In the genomic region with DNA sequence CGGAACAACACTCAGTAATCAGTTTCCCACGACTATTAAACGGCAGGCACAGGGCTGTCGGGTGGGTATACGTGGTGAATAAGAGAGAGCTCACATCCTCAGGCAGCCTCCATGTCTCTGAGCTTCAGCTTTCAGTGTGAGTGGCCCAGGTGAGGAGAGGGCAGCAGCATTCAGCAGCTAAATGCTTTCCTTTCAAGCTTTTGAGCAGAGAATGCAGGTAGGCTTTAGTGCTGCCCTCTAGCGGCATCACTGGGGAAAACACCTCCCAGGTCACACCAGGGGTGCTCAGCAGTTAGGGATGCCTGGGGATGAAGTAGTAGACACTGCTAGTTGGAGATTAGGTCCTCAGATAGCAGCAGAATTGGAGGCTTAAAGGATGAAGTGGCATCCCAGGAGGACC, we compare ENCODE assay signal across 11 mouse cellular contexts. TPM values are rescaled to one million over a fixed set of nuclear protein-coding genes. Genes with fewer than 3 reads are reported as not detected.
A peak's percentile ranks its signal among the peaks of the same experiment; 100 is the strongest.
DNase-seq lines count a peak whose midpoint lies in the region; ATAC-seq and TF ChIP-seq lines count a peak whose summit lies in the region.
"Not testable (repeated sequence)": the region's sequence is repeated elsewhere in the genome, so short reads cannot be mapped to it uniquely, and the experiment has no call there.
"Had no signal": no experiment of that assay in that cellular context is flagged by ENCODE, and none has a peak within 500 bp of the region (broad histone marks: within the 10 kb centered on the region; RNA-seq: fewer than 3 reads in every experiment).

No protein-coding gene starts in this region.

- 0% methylated on average over 1 of the region's 6 CpGs for WGBS in intestine, embryonic 15.5 days
- WGBS in lung, postnatal 0 days = 0% methylated on average over 1 of the region's 6 CpGs
- WGBS in neural tube, embryonic 14.5 days = 5% methylated on average over 1 of the region's 6 CpGs

- H3K27me3 ChIP-seq in ES-Bruce4 (ENCODE audit: control insufficient read depth, insufficient read depth, low read length, poor library complexity, severe bottlenecking); intestine, embryonic 15.5 days (replicated peaks); lung, postnatal 0 days (replicated peaks; ENCODE audit: insufficient read depth, low read length); neural tube, embryonic 14.5 days (ENCODE audit: control insufficient read depth, insufficient read depth, low read length): not testable (repeated sequence)

- not testable (repeated sequence) for TF ChIP-seq POLR2A in ES-Bruce4 (IDR thresholded peaks at IDR 0.05; ENCODE audit: insufficient read depth, low read length)

- H3K4me3 ChIP-seq in ES-Bruce4 (ENCODE audit: low read depth, low read length); intestine, embryonic 15.5 days (replicated peaks); lung, postnatal 0 days (ENCODE audit: low read depth, low read length); neural tube, embryonic 14.5 days (ENCODE audit: low read depth, low read length): not testable (repeated sequence)

- H3K9ac ChIP-seq in ES-Bruce4 (ENCODE audit: low read depth, poor library complexity, severe bottlenecking); intestine, embryonic 15.5 days; lung, postnatal 0 days (replicated peaks; ENCODE audit: low read depth); neural tube, embryonic 14.5 days (replicated peaks; ENCODE audit: low read depth, low read length): not testable (repeated sequence)

- not testable (repeated sequence) for H3K27ac ChIP-seq in ES-Bruce4 (ENCODE audit: insufficient read depth, low read length); intestine, embryonic 15.5 days; lung, postnatal 0 days (ENCODE audit: low read length); neural tube, embryonic 14.5 days (ENCODE audit: low read depth, low read length)

- DNase-seq in cerebellum, adult 9-10 months = peak; percentile 27
- peak; percentile 21 for DNase-seq in gastrocnemius, postnatal 10 days
- peak; percentile 11 to 48 for DNase-seq in layer of hippocampus, postnatal 25 days (ENCODE audit: extremely low spot score in 1 of 2, low spot score in 1 of 2)
- not testable (repeated sequence) for DNase-seq in lung, postnatal 0 days (ENCODE audit: low spot score)
- peak; percentile 62 for DNase-seq in testis, postnatal 10 days (ENCODE audit: low spot score)

- not testable (repeated sequence) for TF ChIP-seq EP300 in ES-Bruce4 (IDR thresholded peaks at IDR 0.05; ENCODE audit: insufficient read depth, low read depth, low read length); lung, postnatal 0 days (IDR thresholded peaks at IDR 0.05)

- H3K36me3 ChIP-seq in ES-Bruce4 (ENCODE audit: control insufficient read depth, insufficient read depth, low read length, poor library complexity, severe bottlenecking); intestine, embryonic 15.5 days; lung, postnatal 0 days (ENCODE audit: insufficient read depth, low read length); neural tube, embryonic 14.5 days (ENCODE audit: control insufficient read depth, insufficient read depth, low read length): not testable (repeated sequence)

- H3K4me2 ChIP-seq in intestine, embryonic 15.5 days (replicated peaks); lung, postnatal 0 days (replicated peaks; ENCODE audit: low read depth, low read length); neural tube, embryonic 14.5 days (ENCODE audit: low read depth, low read length): not testable (repeated sequence)

- not testable (repeated sequence) for H3K9me3 ChIP-seq in ES-Bruce4 (replicated peaks; ENCODE audit: control insufficient read depth, insufficient read depth, low read length, poor library complexity, severe bottlenecking); intestine, embryonic 15.5 days; lung, postnatal 0 days (ENCODE audit: low read length); neural tube, embryonic 14.5 days (ENCODE audit: control insufficient read depth, low read length)

- ATAC-seq in intestine, embryonic 15.5 days = peak; percentile 49
- ATAC-seq in lung, postnatal 0 days = peak; percentile 41; the same call in 1 of the 2 replicates
- ATAC-seq in neural tube, embryonic 14.5 days (ENCODE audit: low read depth) = peak; percentile 72; the same call in 1 of the 2 replicates

- TF ChIP-seq CTCF in ES-Bruce4 (IDR thresholded peaks at IDR 0.05; ENCODE audit: low read depth, low read length) = peak; percentile 9
- peak; percentile 47 for TF ChIP-seq CTCF in lung, postnatal 0 days (IDR thresholded peaks at IDR 0.05)

- H3K4me1 ChIP-seq in ES-Bruce4 (ENCODE audit: control insufficient read depth, insufficient read depth, low read length); intestine, embryonic 15.5 days (replicated peaks); lung, postnatal 0 days (ENCODE audit: insufficient read depth, low read depth, low read length); neural tube, embryonic 14.5 days (ENCODE audit: control insufficient read depth, insufficient read depth, low read length): not testable (repeated sequence)

RNA-seq across cellular contexts. Expression of gene Gm3776, which starts 2.8 kb away (rescaled TPM):
- polyA plus RNA-seq in ES-Bruce4 (2011; ENCODE audit: insufficient read depth, insufficient read length, low read depth, missing spikeins) = not detected in 2 replicates
- not detected for total RNA-seq in gastrocnemius, postnatal 10 days (2021)
- 45.9 and 53.7 TPM in 2 replicates for polyA plus RNA-seq in intestine, embryonic 15.5 days (2015; fragmentation: Nextera tagmentation; extraction: Ambion mirVana)
- total RNA-seq in layer of hippocampus, postnatal 25 days (2021) = not detected
- 0.51 and 0.62 TPM in 2 replicates for polyA plus RNA-seq in lung, postnatal 0 days (2015; fragmentation: Nextera tagmentation; extraction: Ambion mirVana)
- polyA plus RNA-seq in neural tube, embryonic 14.5 days (2014; fragmentation: Nextera tagmentation; extraction: Ambion mirVana) = not detected in 2 replicates
- polyA plus RNA-seq: heart, embryonic 16.5 days had no signal

RNA-seq across cellular contexts. Expression of gene Gsta1, which starts 29.2 kb away (rescaled TPM):
- polyA plus RNA-seq in ES-Bruce4 (2011; ENCODE audit: insufficient read depth, insufficient read length, low read depth, missing spikeins) = not detected in 2 replicates
- not detected for total RNA-seq in gastrocnemius, postnatal 10 days (2021)
- polyA plus RNA-seq in intestine, embryonic 15.5 days (2015; fragmentation: Nextera tagmentation; extraction: Ambion mirVana) = 61.1 and 68.1 TPM in 2 replicates
- total RNA-seq in layer of hippocampus, postnatal 25 days (2021) = not detected
- polyA plus RNA-seq in lung, postnatal 0 days (2015; fragmentation: Nextera tagmentation; extraction: Ambion mirVana) = 0.97 and 1.2 TPM in 2 replicates
- polyA plus RNA-seq in neural tube, embryonic 14.5 days (2014; fragmentation: Nextera tagmentation; extraction: Ambion mirVana) = not detected in 2 replicates
- polyA plus RNA-seq: liver, embryonic 15.5 days had no signal

RNA-seq across cellular contexts. Expression of gene Gm10639, which starts 30.0 kb away (rescaled TPM):
- polyA plus RNA-seq in ES-Bruce4 (2011; ENCODE audit: insufficient read depth, insufficient read length, low read depth, missing spikeins) = not detected in 2 replicates
- total RNA-seq in gastrocnemius, postnatal 10 days (2021) = not detected
- 0.93 and 1.2 TPM in 2 replicates for polyA plus RNA-seq in intestine, embryonic 15.5 days (2015; fragmentation: Nextera tagmentation; extraction: Ambion mirVana)
- not detected for total RNA-seq in layer of hippocampus, postnatal 25 days (2021)
- polyA plus RNA-seq in lung, postnatal 0 days (2015; fragmentation: Nextera tagmentation; extraction: Ambion mirVana) = 0.29 and 0.68 TPM in 2 replicates
- polyA plus RNA-seq in neural tube, embryonic 14.5 days (2014; fragmentation: Nextera tagmentation; extraction: Ambion mirVana) = not detected in 2 replicates
- polyA plus RNA-seq: heart, embryonic 16.5 days; liver, embryonic 15.5 days had no signal

RNA-seq across cellular contexts. Expression of gene Omt2a, which starts 54.9 kb away (rescaled TPM):
- polyA plus RNA-seq in ES-Bruce4 (2011; ENCODE audit: insufficient read depth, insufficient read length, low read depth, missing spikeins) = not detected in 2 replicates
- not detected for total RNA-seq in gastrocnemius, postnatal 10 days (2021)
- polyA plus RNA-seq in intestine, embryonic 15.5 days (2015; fragmentation: Nextera tagmentation; extraction: Ambion mirVana) = not detected in 2 replicates
- not detected for total RNA-seq in layer of hippocampus, postnatal 25 days (2021)
- not detected in 2 replicates for polyA plus RNA-seq in lung, postnatal 0 days (2015; fragmentation: Nextera tagmentation; extraction: Ambion mirVana)
- polyA plus RNA-seq in neural tube, embryonic 14.5 days (2014; fragmentation: Nextera tagmentation; extraction: Ambion mirVana) = not detected in 2 replicates
- polyA plus RNA-seq: C2C12; heart, embryonic 16.5 days; liver, embryonic 15.5 days had no signal

Comparison
In these comparisons a context has a peak if more than half of its experiments do, and no peak if none do; other contexts are left out.
1. RNA of gene Gm3776, which starts 2.8 kb away (polyA plus RNA-seq): 45.9 to 53.7 TPM in intestine, embryonic 15.5 days; 0.51 to 0.62 TPM in lung, postnatal 0 days, not detected in ES-Bruce4 and not detected in neural tube, embryonic 14.5 days; every median in the first group is over 10 times any median in the second.
2. RNA of gene Gsta1, which starts 29.2 kb away (polyA plus RNA-seq): 61.1 to 68.1 TPM in intestine, embryonic 15.5 days; 0.97 to 1.2 TPM in lung, postnatal 0 days, not detected in ES-Bruce4 and not detected in neural tube, embryonic 14.5 days; every median in the first group is over 10 times any median in the second.
3. Peak in every context shown above with its lines, with median percentiles within 50 percentile points of each other: ATAC-seq.